Mouse (Mus musculus) cerebellum, adult 2 months (tissue): ENCODE data around the gene Mettl21a. TPM values are rescaled to one million over a fixed set of nuclear protein-coding genes. Genes with fewer than 3 reads are reported as not detected.

Experiments
- DNase-seq, 2 experiments: peaks; one replicate each; pipeline ENCODE4 v3.0.0; 2021
- H3K27ac ChIP-seq: fragments of 200-500 bp; 2 replicates; pipeline ENCODE4 v1.5.1; 2012; ENCODE audit warnings: low read length, control low read depth, inconsistent platforms; ENCODE audit not compliant: insufficient read depth
- H3K27me3 ChIP-seq: fragments of 200-500 bp; 2 replicates; pipeline ENCODE4 v1.6.1; 2012; ENCODE audit warnings: inconsistent platforms, mild to moderate bottlenecking, low read length, moderate library complexity; ENCODE audit not compliant: control insufficient read depth, insufficient read depth
- H3K4me1 ChIP-seq: fragments of 200-500 bp; 2 replicates; pipeline ENCODE4 v1.6.1; 2011; ENCODE audit warnings: low read length; ENCODE audit not compliant: control insufficient read depth, insufficient read depth
- H3K4me3 ChIP-seq: fragments of 200-500 bp; replicated peaks from 2 replicates; pipeline ENCODE3; 2011; ENCODE audit warnings: mild to moderate bottlenecking, low read depth, low read length, control low read depth; ENCODE audit not compliant: insufficient read depth
- CTCF ChIP-seq: fragments of 200-500 bp; IDR thresholded peaks from 2 replicates; pipeline ENCODE4 v1.5.1; 2011; ENCODE audit warnings: low read depth, mild to moderate bottlenecking, control low read depth, low read length, moderate library complexity, borderline replicate concordance; ENCODE audit not compliant: insufficient read depth
- POLR2A ChIP-seq: fragments of 200-500 bp; IDR thresholded peaks from 2 replicates; pipeline ENCODE4 v1.6.1; 2011; ENCODE audit warnings: low read length, control low read depth, borderline replicate concordance; ENCODE audit not compliant: insufficient read depth
- WGBS: fragments of 180-500 bp; shearing (Covaris S2); methylation state at CpG from one replicate; pipeline ENCODE4 v1.1.7; 2018; 5-methylcytosine and 5-hydroxymethylcytosine counted together
- polyA plus RNA-seq: library from polyadenylated mRNA; depleted of rRNA; stranded (reverse); fragments of >200 nt; gene quantifications from 2 replicates; pipeline ENCODE4 v1.2.3, GENCODE M21; 2012; rRNA removed

The Mettl21a gene
- polyA plus RNA-seq, 1 experiment: 15.6 TPM

DNA sequence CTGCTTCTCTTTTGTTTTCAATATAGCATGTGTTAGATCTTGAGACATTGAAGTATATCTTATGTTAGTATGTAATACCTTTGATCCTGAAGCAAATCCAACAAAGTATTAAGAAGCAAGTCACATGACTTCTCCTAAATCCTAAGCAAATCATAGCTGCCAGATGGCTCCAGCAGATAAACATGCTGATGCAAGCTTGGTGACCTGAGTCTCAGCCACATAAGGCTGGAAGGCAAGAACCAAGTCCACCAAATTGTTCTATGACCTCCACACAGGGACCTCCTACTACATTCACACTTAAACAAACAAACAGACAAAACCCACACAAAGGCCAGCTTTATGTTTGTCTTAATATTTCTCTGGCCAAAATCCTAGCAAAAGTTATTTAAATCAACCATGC is 48.8 kb downstream of the Mettl21a start:
- Histone ChIP-seq H3K27me3 (no peaks in the 10 kb centered on the region), H3K4me3 (no peak overlapping the region), H3K27ac (no peak overlapping the region), H3K4me1 (no peaks in the 10 kb centered on the region)
- TF ChIP-seq POLR2A (no peak), CTCF (no peak)
- no peak for DNase-seq

- no peaks in the 10 kb centered on the region for H3K4me1 ChIP-seq
- DNase-seq: no peak
- H3K27me3 ChIP-seq: no peaks in the 10 kb centered on the region
- no peak overlapping the region for H3K27ac ChIP-seq
- H3K4me3 ChIP-seq: no peak overlapping the region
- no peak for TF ChIP-seq CTCF
- TF ChIP-seq POLR2A: no peak
- 93% methylated on average over 3 of the region's 3 CpGs for WGBS
These were observed 56.9 kb downstream of the Mettl21a start for GRCm38 (mm10) chr1:64560105-64560504.

Other genes starting within 250 kb of the Mettl21a start
- 16.2 and 20.6 TPM in 2 replicates for gene Creb1, start 84.6 kb downstream of the Mettl21a start, polyA plus RNA-seq
- 17.4 and 19.1 TPM in 2 replicates for gene Ccnyl1, start 73.2 kb upstream of the Mettl21a start, polyA plus RNA-seq
- 0.98 and 1.0 TPM in 2 replicates for gene Fzd5, start 120.5 kb upstream of the Mettl21a start, polyA plus RNA-seq